Mouse (Mus musculus) kidney, postnatal 0 days (tissue): ENCODE results near the gene Pdhx. TPM values are rescaled to one million over a fixed set of nuclear protein-coding genes. Genes with fewer than 3 reads are reported as not detected.

Source experiments
- ATAC-seq: fragments of 200-750 bp; cut with Nextera tagmentation; replicated peaks from 2 replicates; pipeline ENCODE4 v1.8.0; 2017; ENCODE audit warnings: low read depth, moderate number of reproducible peaks, moderate TSS enrichment, moderate library complexity; ENCODE audit not compliant: low FRiP score
- DNase-seq: peaks from one replicate; pipeline ENCODE4 v3.0.0-alpha.2; 2016; ENCODE audit warnings: low spot score
- H3K27ac ChIP-seq: fragments of 300-500 bp; sonication (generic); 2 replicates; pipeline ENCODE4 v1.5.1; 2014; ENCODE audit warnings: mild to moderate bottlenecking
- H3K27me3 ChIP-seq: fragments of 300-500 bp; sonication (generic); 2 replicates; pipeline ENCODE4 v1.6.1; 2014; ENCODE audit warnings: low read length, mixed read lengths; ENCODE audit not compliant: insufficient read depth
- H3K36me3 ChIP-seq: fragments of 300-500 bp; sonication (generic); 2 replicates; pipeline ENCODE4 v1.6.1; 2014; ENCODE audit warnings: low read length, mixed read lengths; ENCODE audit not compliant: insufficient read depth
- H3K4me1 ChIP-seq: fragments of 300-500 bp; sonication (generic); replicated peaks from 2 replicates; pipeline ENCODE4 v1.6.1; 2014; ENCODE audit warnings: antibody characterized with exemption, low read length, mixed read lengths; ENCODE audit not compliant: insufficient read depth
- H3K4me2 ChIP-seq: fragments of 300-500 bp; sonication (generic); 2 replicates; pipeline ENCODE4 v1.6.1; 2014; ENCODE audit warnings: mild to moderate bottlenecking, low read length, moderate library complexity, mixed read lengths
- H3K4me3 ChIP-seq: fragments of 300-500 bp; sonication (generic); replicated peaks from 2 replicates; pipeline ENCODE4 v1.5.1; 2014; ENCODE audit warnings: low read depth, low read length
- H3K9ac ChIP-seq: fragments of 300-500 bp; sonication (generic); 2 replicates; pipeline ENCODE4 v1.6.1; 2014; ENCODE audit warnings: low read depth, low read length
- H3K9me3 ChIP-seq: fragments of 300-500 bp; sonication (generic); replicated peaks from 2 replicates; pipeline ENCODE4 v1.6.1; 2016; ENCODE audit warnings: low read length, inconsistent platforms, mixed read lengths
- CTCF ChIP-seq: IDR thresholded peaks from 2 replicates; pipeline ENCODE4 v1.5.1; 2016; ENCODE audit warnings: antibody characterized with exemption, low read depth, mild to moderate bottlenecking, moderate library complexity
- WGBS: fragments of 180-500 bp; shearing (Covaris S2); extraction: QIAGEN DNeasy Blood & Tissue Kit; methylation state at CpG from one replicate; pipeline ENCODE4 v1.1.7; 2014; 5-methylcytosine and 5-hydroxymethylcytosine counted together
- polyA plus RNA-seq: library from polyadenylated mRNA; unstranded; fragments of >200 nt; fragmentation: Nextera tagmentation; extraction: Ambion mirVana; gene quantifications from 2 replicates; pipeline ENCODE4 v1.2.1, GENCODE M21; 2015

The Pdhx gene
- polyA plus RNA-seq, 1 experiment from 2014 or later = 41.7 TPM

GRCm38 (mm10) chr2:102993841-102994607, 79.3 kb downstream of the Pdhx start:
- Histone ChIP-seq H3K9ac (no peak overlapping the region), H3K9me3 (no peaks in the 10 kb centered on the region), H3K4me2 (no peak overlapping the region), H3K4me3 (no peak overlapping the region), H3K27ac (no peak overlapping the region), H3K36me3 (no peaks in the 10 kb centered on the region), H3K27me3 (no peaks in the 10 kb centered on the region), H3K4me1 (no peaks in the 10 kb centered on the region)
- WGBS = 88% methylated on average over 3 of the region's 3 CpGs
- ATAC-seq = no peak
- DNase-seq = no peak
- TF ChIP-seq CTCF = no peak

DNA sequence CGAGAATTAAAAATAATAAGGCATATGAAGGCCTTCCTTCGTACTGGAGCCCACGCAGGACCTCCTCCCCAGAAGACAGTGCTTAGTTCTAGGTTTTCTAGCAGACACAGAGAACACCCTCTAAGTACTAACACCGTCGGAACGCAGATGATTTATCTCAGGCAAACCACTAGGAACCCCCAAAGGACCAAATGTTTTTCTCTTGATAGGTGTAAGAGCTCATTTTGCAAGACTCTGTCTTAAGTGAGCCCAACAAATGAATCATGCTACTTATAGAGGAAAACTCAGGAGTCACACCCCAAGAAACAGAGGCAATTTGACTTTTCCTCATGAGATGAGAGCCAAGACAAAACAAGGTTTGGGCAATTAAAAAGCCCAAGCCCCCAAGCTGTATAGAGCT, 80.9 kb downstream of the Pdhx start:
- H3K36me3 ChIP-seq = no peaks in the 10 kb centered on the region
- H3K9ac ChIP-seq = no peak overlapping the region
- no peak overlapping the region for H3K4me2 ChIP-seq
- no peak overlapping the region for H3K27ac ChIP-seq
- H3K27me3 ChIP-seq = no peaks in the 10 kb centered on the region
- H3K4me1 ChIP-seq = no peaks in the 10 kb centered on the region
- DNase-seq (no peak), ATAC-seq (no peak)
- no peaks in the 10 kb centered on the region for H3K9me3 ChIP-seq
- no peak for TF ChIP-seq CTCF
- H3K4me3 ChIP-seq = no peak overlapping the region
- 71% methylated on average over 6 of the region's 6 CpGs for WGBS

DNA sequence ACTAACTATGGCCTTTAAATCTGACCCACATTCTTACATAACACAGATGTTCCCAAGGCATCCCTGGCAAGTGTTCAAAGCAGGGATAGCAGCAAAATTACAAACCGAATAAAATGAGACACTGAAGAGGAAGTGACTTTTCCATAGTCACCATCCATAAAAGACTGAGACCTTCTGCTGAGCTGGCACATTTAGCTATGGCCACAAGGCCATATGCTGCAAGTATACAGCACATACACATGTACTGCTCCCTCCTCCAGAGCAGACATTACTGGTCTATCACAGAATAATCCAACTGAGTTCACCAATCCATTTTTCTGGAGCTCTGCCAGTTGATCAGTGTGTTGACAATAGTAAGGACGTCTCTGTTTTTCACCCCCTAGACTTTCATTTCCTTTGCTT, 83.0 kb downstream of the Pdhx start:
- H3K4me2 ChIP-seq = no peak overlapping the region
- H3K9ac ChIP-seq = no peak overlapping the region
- no peak overlapping the region for H3K27ac ChIP-seq
- H3K27me3 ChIP-seq = no peaks in the 10 kb centered on the region
- WGBS = 35% methylated on average over 2 of the region's 2 CpGs
- DNase-seq (peak; percentile 31), ATAC-seq (no peak)
- H3K36me3 ChIP-seq = no peaks in the 10 kb centered on the region
- H3K9me3 ChIP-seq = no peaks in the 10 kb centered on the region
- no peak for TF ChIP-seq CTCF
- no peak overlapping the region for H3K4me3 ChIP-seq
- H3K4me1 ChIP-seq = no peaks in the 10 kb centered on the region

GRCm38 (mm10) chr2:102989446-102989845, 83.9 kb downstream of the Pdhx start:
- Histone ChIP-seq H3K4me1 (no peaks in the 10 kb centered on the region), H3K27ac (no peak overlapping the region), H3K9me3 (no peaks in the 10 kb centered on the region), H3K4me2 (no peak overlapping the region), H3K27me3 (no peaks in the 10 kb centered on the region), H3K4me3 (no peak overlapping the region), H3K36me3 (no peaks in the 10 kb centered on the region), H3K9ac (no peak overlapping the region)
- TF ChIP-seq CTCF = no peak
- ATAC-seq = no peak
- no peak for DNase-seq
- 92% methylated on average over 1 of the region's 1 CpGs for WGBS

DNA sequence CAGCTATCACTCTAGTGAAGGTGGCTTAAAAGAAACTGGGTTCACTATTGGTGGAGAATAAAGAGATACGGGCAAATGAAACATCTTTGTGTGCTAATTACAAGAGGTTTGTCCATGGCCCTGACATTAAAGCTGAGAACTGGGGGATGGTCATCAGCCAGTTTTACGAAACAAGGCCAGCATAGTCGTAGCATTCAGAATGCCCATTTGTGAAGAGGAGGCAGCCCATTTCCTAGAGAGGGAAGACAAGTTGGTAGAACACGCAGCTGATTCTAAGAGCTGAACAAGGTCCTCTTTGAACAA, 85.7 kb downstream of the Pdhx start:
- DNase-seq = no peak
- no peak overlapping the region for H3K4me3 ChIP-seq
- H3K9ac ChIP-seq = no peak overlapping the region
- H3K4me2 ChIP-seq = no peak overlapping the region
- H3K9me3 ChIP-seq = no peaks in the 10 kb centered on the region
- H3K27ac ChIP-seq = no peak overlapping the region
- H3K27me3 ChIP-seq = no peaks in the 10 kb centered on the region
- H3K4me1 ChIP-seq = no peaks in the 10 kb centered on the region
- WGBS = 95% methylated on average over 4 of the region's 4 CpGs
- no peaks in the 10 kb centered on the region for H3K36me3 ChIP-seq
- no peak for TF ChIP-seq CTCF
- no peak for ATAC-seq

DNA sequence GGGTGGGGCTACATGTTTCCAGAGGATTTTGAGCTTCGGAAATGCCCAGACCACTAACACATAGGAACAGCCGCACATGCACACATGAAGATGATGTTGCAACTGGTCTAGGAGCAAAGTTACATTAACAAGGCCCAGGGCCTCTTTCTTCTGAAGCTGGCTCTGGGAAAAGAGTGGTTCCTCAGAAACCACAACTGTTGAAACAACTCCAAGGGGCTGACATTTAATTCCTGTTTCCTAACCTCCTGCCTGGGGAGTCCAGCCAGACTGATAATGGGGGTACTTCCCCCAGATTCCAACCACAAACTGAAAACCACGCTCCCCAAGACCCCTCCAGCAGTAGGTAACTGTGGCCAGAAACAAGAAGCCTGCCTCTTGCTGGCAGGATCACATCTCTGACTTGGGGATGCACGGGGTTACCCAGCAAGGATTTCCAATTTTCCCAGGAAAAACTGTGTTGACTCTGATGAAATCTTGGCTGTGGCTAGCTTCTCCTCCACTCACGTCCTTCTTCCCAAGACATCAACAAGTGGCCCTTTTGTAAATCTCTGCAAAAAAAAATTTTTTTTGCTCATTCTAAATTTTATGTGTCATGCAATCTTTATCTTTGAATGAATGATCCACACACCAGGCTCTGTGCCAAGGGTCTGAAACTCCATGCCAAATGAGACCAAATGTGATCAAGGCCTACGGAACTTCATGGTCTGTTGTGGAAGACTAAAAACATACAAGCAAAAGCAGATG, 86.2 kb downstream of the Pdhx start:
- no peak for TF ChIP-seq CTCF
- no peak for DNase-seq
- Histone ChIP-seq H3K36me3 (no peaks in the 10 kb centered on the region), H3K4me2 (no peak overlapping the region), H3K9me3 (no peaks in the 10 kb centered on the region), H3K27ac (no peak overlapping the region), H3K27me3 (no peaks in the 10 kb centered on the region), H3K9ac (no peak overlapping the region), H3K4me1 (no peaks in the 10 kb centered on the region), H3K4me3 (no peak overlapping the region)
- no peak for ATAC-seq
- WGBS = 79% methylated on average over 6 of the region's 6 CpGs

GRCm38 (mm10) chr2:102986424-102986823, 86.9 kb downstream of the Pdhx start:
- H3K4me1 ChIP-seq = no peaks in the 10 kb centered on the region
- H3K9me3 ChIP-seq = no peaks in the 10 kb centered on the region
- H3K4me2 ChIP-seq = no peak overlapping the region
- H3K27me3 ChIP-seq = no peaks in the 10 kb centered on the region
- no peak overlapping the region for H3K9ac ChIP-seq
- no peak overlapping the region for H3K4me3 ChIP-seq
- no peak overlapping the region for H3K27ac ChIP-seq
- WGBS = 62% methylated on average over 3 of the region's 3 CpGs
- TF ChIP-seq CTCF = no peak
- DNase-seq (no peak), ATAC-seq (no peak)
- H3K36me3 ChIP-seq = no peaks in the 10 kb centered on the region
